Mouse (Mus musculus) hindbrain, embryonic 12.5 days (tissue): Measurements from ENCODE around the gene Dock4. TPM values are rescaled to one million over a fixed set of nuclear protein-coding genes. Genes with fewer than 3 reads are reported as not detected.

Experiments
- ATAC-seq: fragments of 200-750 bp; cut with Nextera tagmentation; 2 replicates; pipeline ENCODE4 v1.8.0; 2017; ENCODE audit warnings: moderate TSS enrichment; ENCODE audit not compliant: low FRiP score
- H3K27ac ChIP-seq: fragments of 300-500 bp; sonication (generic); 2 replicates; pipeline ENCODE4 v1.5.1; 2016; ENCODE audit warnings: mild to moderate bottlenecking
- H3K27me3 ChIP-seq: fragments of 300-500 bp; sonication (generic); 2 replicates; pipeline ENCODE4 v1.6.1; 2016; ENCODE audit warnings: mild to moderate bottlenecking
- H3K36me3 ChIP-seq: fragments of 300-500 bp; sonication (generic); 2 replicates; pipeline ENCODE4 v1.6.1; 2016; ENCODE audit warnings: mild to moderate bottlenecking
- H3K4me1 ChIP-seq: fragments of 300-500 bp; sonication (generic); 2 replicates; pipeline ENCODE4 v1.6.1; 2016
- H3K4me2 ChIP-seq: fragments of 300-500 bp; sonication (generic); replicated peaks from 2 replicates; pipeline ENCODE4 v1.6.1; 2016; ENCODE audit warnings: mild to moderate bottlenecking
- H3K4me3 ChIP-seq: fragments of 300-500 bp; sonication (generic); 2 replicates; pipeline ENCODE4 v1.5.1; 2016; ENCODE audit warnings: mild to moderate bottlenecking
- H3K9ac ChIP-seq: fragments of 300-500 bp; sonication (generic); 2 replicates; pipeline ENCODE4 v1.6.1; 2016; ENCODE audit warnings: mild to moderate bottlenecking, moderate library complexity
- H3K9me3 ChIP-seq: fragments of 300-500 bp; sonication (generic); replicated peaks from 2 replicates; pipeline ENCODE4 v1.6.1; 2016; ENCODE audit warnings: mild to moderate bottlenecking
- WGBS: fragments of 180-500 bp; shearing (Covaris S2); methylation state at CpG from one replicate; pipeline ENCODE4 v1.1.7; 2016; 5-methylcytosine and 5-hydroxymethylcytosine counted together
- polyA plus RNA-seq: library from polyadenylated mRNA; unstranded; fragments of >200 nt; fragmentation: Nextera tagmentation; extraction: Ambion mirVana; gene quantifications from 2 replicates; pipeline ENCODE4 v1.2.1, GENCODE M21; 2016

Gene Dock4
- polyA plus RNA-seq, 1 experiment from 2014 or later, result 45.0 TPM

- H3K4me3 ChIP-seq, result no peak overlapping the region
- H3K27ac ChIP-seq, result no peak overlapping the region
- H3K9ac ChIP-seq, result no peak overlapping the region
- no peak overlapping the region for H3K4me2 ChIP-seq
- H3K27me3 ChIP-seq, result no peaks in the 10 kb centered on the region
- no peaks in the 10 kb centered on the region for H3K36me3 ChIP-seq
- peaks cover 53% of the 10 kb centered on the region for H3K4me1 ChIP-seq
- no peak for ATAC-seq
- no peaks in the 10 kb centered on the region for H3K9me3 ChIP-seq
- 90% methylated on average over 4 of the region's 4 CpGs for WGBS
These were observed 22.5 kb downstream of the Dock4 start for GRCm38 (mm10) chr12:40468235-40468634.

DNA sequence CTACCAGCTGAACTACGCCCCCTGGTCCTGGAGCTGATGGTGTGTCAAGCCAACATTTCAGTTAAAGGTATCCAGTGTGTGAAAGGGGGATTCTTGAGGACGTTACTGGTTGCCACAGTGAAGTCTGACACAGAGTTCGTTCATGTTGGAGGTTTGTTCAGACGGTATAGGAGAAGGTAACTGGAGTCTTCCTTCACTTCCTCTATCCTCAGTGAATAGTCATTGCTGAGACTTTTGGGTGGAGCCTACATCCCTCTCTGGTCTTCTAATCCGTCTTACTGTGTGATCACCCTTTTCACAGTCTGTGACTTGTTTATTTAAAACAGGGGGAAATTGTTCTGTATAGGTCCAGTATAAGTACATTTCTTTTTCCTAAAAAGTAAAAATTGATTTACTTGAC, 23.3 kb downstream of the Dock4 start:
- H3K27me3 ChIP-seq, result no peaks in the 10 kb centered on the region
- no peaks in the 10 kb centered on the region for H3K9me3 ChIP-seq
- H3K9ac ChIP-seq, result no peak overlapping the region
- H3K4me2 ChIP-seq, result no peak overlapping the region
- H3K4me1 ChIP-seq, result peaks cover 53% of the 10 kb centered on the region
- H3K27ac ChIP-seq, result no peak overlapping the region
- H3K36me3 ChIP-seq, result no peaks in the 10 kb centered on the region
- ATAC-seq, result no peak
- WGBS, result 77% methylated on average over 5 of the region's 5 CpGs
- no peak overlapping the region for H3K4me3 ChIP-seq

GRCm38 (mm10) chr12:40471649-40472399, 26.1 kb downstream of the Dock4 start:
- WGBS, result 70% methylated on average over 11 of the region's 11 CpGs
- ATAC-seq, result no peak
- H3K9ac ChIP-seq, result no peak overlapping the region
- H3K27me3 ChIP-seq, result no peaks in the 10 kb centered on the region
- H3K4me3 ChIP-seq, result no peak overlapping the region
- no peak overlapping the region for H3K4me2 ChIP-seq
- peaks cover 35% of the 10 kb centered on the region for H3K4me1 ChIP-seq
- no peaks in the 10 kb centered on the region for H3K36me3 ChIP-seq
- H3K27ac ChIP-seq, result no peak overlapping the region
- H3K9me3 ChIP-seq, result no peaks in the 10 kb centered on the region

- Histone ChIP-seq H3K4me2 (no peak overlapping the region), H3K36me3 (no peaks in the 10 kb centered on the region), H3K9me3 (no peaks in the 10 kb centered on the region), H3K9ac (no peak overlapping the region), H3K4me1 (peaks cover 34% of the 10 kb centered on the region), H3K27me3 (no peaks in the 10 kb centered on the region), H3K27ac (no peak overlapping the region), H3K4me3 (no peak overlapping the region)
- 56% methylated on average over 2 of the region's 2 CpGs for WGBS
- no peak for ATAC-seq
These were observed 28.0 kb downstream of the Dock4 start for GRCm38 (mm10) chr12:40473709-40474108.

DNA sequence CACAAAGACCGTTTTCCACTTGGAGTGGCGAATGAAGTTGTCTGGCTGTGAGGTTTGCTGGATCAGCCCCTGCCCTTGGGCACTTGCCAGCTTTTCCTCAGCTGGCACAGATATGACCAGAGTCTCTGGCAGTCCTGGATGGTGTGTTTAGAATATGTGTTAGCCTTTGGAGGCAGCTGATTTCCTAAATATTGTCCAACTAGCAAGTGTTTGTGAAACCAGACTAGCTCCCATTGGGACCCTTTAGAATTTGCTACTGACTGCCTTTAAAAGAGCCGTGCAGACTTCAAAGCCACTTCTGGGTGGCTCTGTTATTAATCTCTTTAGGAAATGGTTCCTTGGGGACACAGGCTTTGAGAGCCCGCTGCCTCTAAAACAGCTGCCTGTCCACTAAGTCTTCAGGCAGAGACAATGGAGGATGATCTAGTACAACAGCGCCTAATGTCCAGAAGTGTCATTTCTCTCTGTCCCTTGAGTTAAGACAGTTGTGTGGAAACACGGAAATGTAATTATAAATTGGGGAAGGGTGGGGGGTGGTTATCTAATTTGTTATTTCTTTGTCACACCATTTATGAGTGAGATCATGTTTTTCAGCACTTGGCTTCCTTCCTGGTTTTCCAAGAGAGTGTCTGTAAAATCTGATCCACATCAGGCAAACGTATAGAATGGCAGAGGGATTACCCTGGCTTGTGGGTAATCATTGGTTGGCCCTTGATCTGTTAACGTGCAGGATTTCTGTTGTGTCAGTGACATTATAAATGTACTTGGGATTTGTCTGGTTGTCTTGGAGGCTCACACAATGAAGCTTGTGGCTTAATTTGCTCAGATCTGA, 32.1 kb downstream of the Dock4 start:
- H3K27ac ChIP-seq, result no peak overlapping the region
- no peak overlapping the region for H3K4me2 ChIP-seq
- H3K36me3 ChIP-seq, result no peaks in the 10 kb centered on the region
- H3K4me3 ChIP-seq, result no peak overlapping the region
- no peaks in the 10 kb centered on the region for H3K9me3 ChIP-seq
- peak; percentile 69 for ATAC-seq
- no peak overlapping the region for H3K9ac ChIP-seq
- 34% methylated on average over 8 of the region's 8 CpGs for WGBS
- peaks cover 24% of the 10 kb centered on the region for H3K4me1 ChIP-seq
- H3K27me3 ChIP-seq, result no peaks in the 10 kb centered on the region

DNA sequence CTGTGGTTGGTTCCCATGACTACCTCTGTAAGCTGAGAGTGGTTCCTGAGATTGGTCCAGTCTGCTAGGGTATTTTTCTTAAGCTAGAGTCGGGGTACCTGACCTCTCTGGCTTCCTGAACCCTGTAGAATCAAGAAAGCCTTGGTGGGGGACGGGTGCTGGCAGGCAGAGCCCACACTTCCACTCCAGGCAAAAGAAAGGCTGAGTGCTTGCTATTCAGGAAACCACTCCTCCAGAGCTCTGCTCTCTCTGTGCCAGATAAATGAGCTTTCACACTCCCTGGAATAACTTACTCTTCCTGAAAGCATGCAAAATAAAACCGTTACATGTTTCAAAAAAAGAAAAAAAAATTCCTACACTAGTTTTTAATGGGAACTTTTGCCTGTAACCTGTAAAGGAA, 38.5 kb downstream of the Dock4 start:
- Histone ChIP-seq H3K4me3 (no peak overlapping the region), H3K9me3 (no peaks in the 10 kb centered on the region), H3K36me3 (no peaks in the 10 kb centered on the region), H3K4me1 (peaks cover 17% of the 10 kb centered on the region), H3K27me3 (no peaks in the 10 kb centered on the region), H3K9ac (no peak overlapping the region), H3K4me2 (no peak overlapping the region), H3K27ac (no peak overlapping the region)
- no peak for ATAC-seq
- 18% methylated on average over 3 of the region's 3 CpGs for WGBS

DNA sequence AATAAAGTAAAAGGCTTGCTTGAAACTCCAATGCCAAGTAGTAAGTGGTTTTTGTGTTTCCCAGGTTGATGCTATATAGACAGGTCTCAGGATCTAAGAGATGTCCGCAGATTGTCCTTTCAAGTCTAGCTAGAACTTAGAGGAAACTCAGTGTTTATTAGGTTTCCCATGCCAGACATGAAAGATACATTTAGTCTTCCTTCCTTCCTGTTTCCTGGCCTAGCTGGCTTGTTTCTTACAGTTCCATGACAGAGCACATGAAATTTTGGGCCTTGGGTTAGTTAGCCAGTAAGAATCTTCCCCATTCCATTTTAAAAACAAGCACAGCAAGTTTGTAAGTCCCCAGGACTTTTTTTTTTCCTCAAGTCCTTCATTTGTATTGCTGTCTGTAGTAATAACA, 39.5 kb downstream of the Dock4 start:
- H3K27ac ChIP-seq, result no peak overlapping the region
- no peaks in the 10 kb centered on the region for H3K27me3 ChIP-seq
- no peak overlapping the region for H3K4me3 ChIP-seq
- WGBS, result 88% methylated on average over 1 of the region's 1 CpGs
- H3K9ac ChIP-seq, result no peak overlapping the region
- H3K9me3 ChIP-seq, result no peaks in the 10 kb centered on the region
- no peaks in the 10 kb centered on the region for H3K36me3 ChIP-seq
- no peak for ATAC-seq
- H3K4me2 ChIP-seq, result no peak overlapping the region
- H3K4me1 ChIP-seq, result peaks cover 17% of the 10 kb centered on the region

GRCm38 (mm10) chr12:40486047-40486837, 40.5 kb downstream of the Dock4 start:
- Histone ChIP-seq H3K4me1 (peaks cover 17% of the 10 kb centered on the region), H3K9me3 (no peaks in the 10 kb centered on the region), H3K4me3 (no peak overlapping the region), H3K27ac (no peak overlapping the region), H3K9ac (no peak overlapping the region), H3K4me2 (no peak overlapping the region), H3K27me3 (no peaks in the 10 kb centered on the region), H3K36me3 (no peaks in the 10 kb centered on the region)
- 63% methylated on average over 12 of the region's 12 CpGs for WGBS
- ATAC-seq, result no peak

GRCm38 (mm10) chr12:40496387-40496786, 50.6 kb downstream of the Dock4 start:
- Histone ChIP-seq H3K9ac (no peak overlapping the region), H3K4me2 (no peak overlapping the region), H3K4me1 (peaks cover 14% of the 10 kb centered on the region), H3K27me3 (no peaks in the 10 kb centered on the region), H3K36me3 (no peaks in the 10 kb centered on the region), H3K9me3 (no peaks in the 10 kb centered on the region), H3K27ac (no peak overlapping the region), H3K4me3 (no peak overlapping the region)
- ATAC-seq, result no peak
- 73% methylated on average over 11 of the region's 11 CpGs for WGBS

DNA sequence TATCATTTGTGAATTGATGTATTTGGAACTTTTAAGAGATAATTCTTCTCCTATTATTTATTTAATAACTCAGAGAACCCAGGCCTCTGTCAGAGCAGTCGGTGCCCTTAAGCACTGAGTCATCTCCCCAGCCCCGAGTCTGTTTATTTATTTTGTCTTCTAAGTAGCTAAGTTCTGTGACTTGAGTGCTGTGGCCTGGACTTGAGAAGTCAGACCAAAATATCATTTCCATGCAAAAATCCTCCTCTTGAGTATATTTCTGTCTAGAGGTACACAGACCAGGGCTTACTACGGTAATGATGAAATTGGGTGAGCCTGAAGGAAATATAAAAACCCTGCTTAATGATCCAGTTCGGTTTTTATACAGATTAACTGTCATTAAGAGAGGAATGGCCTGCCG, 52.1 kb downstream of the Dock4 start:
- Histone ChIP-seq H3K9me3 (no peaks in the 10 kb centered on the region), H3K9ac (no peak overlapping the region), H3K4me1 (peaks cover 14% of the 10 kb centered on the region), H3K4me2 (no peak overlapping the region), H3K36me3 (no peaks in the 10 kb centered on the region), H3K4me3 (no peak overlapping the region), H3K27ac (no peak overlapping the region; the same call in 1 of the 2 replicates), H3K27me3 (no peaks in the 10 kb centered on the region)
- 73% methylated on average over 5 of the region's 5 CpGs for WGBS
- no peak for ATAC-seq

- no peaks in the 10 kb centered on the region for H3K36me3 ChIP-seq
- H3K4me1 ChIP-seq, result peaks cover 14% of the 10 kb centered on the region
- ATAC-seq, result no peak; the same call in 1 of the 2 replicates
- WGBS, result 77% methylated on average over 7 of the region's 7 CpGs
- H3K9ac ChIP-seq, result no peak overlapping the region
- no peak overlapping the region for H3K4me2 ChIP-seq
- H3K9me3 ChIP-seq, result no peaks in the 10 kb centered on the region
- H3K4me3 ChIP-seq, result no peak overlapping the region
- no peaks in the 10 kb centered on the region for H3K27me3 ChIP-seq
- peak overlapping the region; percentile 46; the same call in 1 of the 2 replicates for H3K27ac ChIP-seq
These were observed 52.5 kb downstream of the Dock4 start for GRCm38 (mm10) chr12:40498250-40498671.
